Mouse (Mus musculus) MEL-GATA-1-ER (cell line): Measurements from ENCODE around the gene Dyrk3.

Experiments
- DNase-seq: peaks from one replicate; pipeline ENCODE4 v3.0.0-alpha.2; 2012; ENCODE audit warnings: low read depth; ENCODE audit errors: extremely low read depth

Dyrk3 gene

GRCm38 (mm10) chr1:131138191-131139016 lies at the start of gene Dyrk3:
Dyrk3 (minus strand) TSS chr1:131138340.
- DNase-seq = peak; percentile 92

- DNase-seq = no peak
Observed at GRCm38 (mm10) chr1:131187856-131188255, 49.7 kb upstream of the Dyrk3 start.

GRCm38 (mm10) chr1:131186995-131187394 lies 48.9 kb upstream of the Dyrk3 start:
- DNase-seq = no peak

GRCm38 (mm10) chr1:131185821-131186506 lies 47.8 kb upstream of the Dyrk3 start:
- no peak for DNase-seq

GRCm38 (mm10) chr1:131184956-131185660 lies 47.0 kb upstream of the Dyrk3 start:
- DNase-seq = no peak

- no peak for DNase-seq
Observed at GRCm38 (mm10) chr1:131184253-131184955, 46.3 kb upstream of the Dyrk3 start.

- DNase-seq = no peak
Observed at GRCm38 (mm10) chr1:131183201-131183600, 45.1 kb upstream of the Dyrk3 start.

GRCm38 (mm10) chr1:131181642-131182527 lies 43.7 kb upstream of the Dyrk3 start:
- peak; percentile 53 for DNase-seq

- no peak for DNase-seq
Observed at GRCm38 (mm10) chr1:131180386-131180785, 42.2 kb upstream of the Dyrk3 start.

- DNase-seq = no peak
Observed at GRCm38 (mm10) chr1:131178083-131178482, 39.9 kb upstream of the Dyrk3 start.

- DNase-seq = no peak
Observed at GRCm38 (mm10) chr1:131177249-131177648, 39.1 kb upstream of the Dyrk3 start.

GRCm38 (mm10) chr1:131175819-131176218 lies 37.7 kb upstream of the Dyrk3 start:
- no peak for DNase-seq

- no peak for DNase-seq
Observed at GRCm38 (mm10) chr1:131175189-131175588, 37.0 kb upstream of the Dyrk3 start.

- no peak for DNase-seq
Observed at GRCm38 (mm10) chr1:131174299-131174861, 36.2 kb upstream of the Dyrk3 start.

- no peak for DNase-seq
Observed at GRCm38 (mm10) chr1:131173809-131174208, 35.7 kb upstream of the Dyrk3 start.

GRCm38 (mm10) chr1:131173001-131173400 lies 34.9 kb upstream of the Dyrk3 start:
- DNase-seq = no peak

- DNase-seq = no peak
Observed at GRCm38 (mm10) chr1:131167612-131168011, 29.5 kb upstream of the Dyrk3 start.

- DNase-seq = no peak
Observed at GRCm38 (mm10) chr1:131164427-131164826, 26.3 kb upstream of the Dyrk3 start.

GRCm38 (mm10) chr1:131161091-131161490 lies 23.0 kb upstream of the Dyrk3 start:
- DNase-seq = no peak
